Mouse (Mus musculus): ENCODE data around the gene Trap1. TPM values are rescaled to one million over a fixed set of nuclear protein-coding genes. Genes with fewer than 3 reads are reported as not detected.

Trap1 gene
- polyA plus RNA-seq, 1 experiment: not detected

- 1% methylated on average over 57 of the region's 58 CpGs for WGBS
- TF ChIP-seq CTCF (IDR thresholded peaks at IDR 0.05; ENCODE audit: insufficient read depth, low read depth, low read length): 0 out of 2 replicates have a peak, but pooled peaks have one; percentile 16
- peak; percentile 94 for TF ChIP-seq POLR2A (IDR thresholded peaks at IDR 0.05; ENCODE audit: insufficient read depth, low read depth, low read length)
- Histone ChIP-seq H3K4me1 (ENCODE audit: control insufficient read depth, insufficient read depth, low read length) (peaks cover 4% of the 10 kb centered on the region; the same call in 1 of the 2 replicates), H3K4me3 (ENCODE audit: insufficient read depth, low read depth, low read length) (peak within 1 kb of the TSS; percentile 72), H3K27ac (ENCODE audit: insufficient read depth, low read depth, low read length) (peak within 1 kb of the TSS; percentile 59)
Observed at GRCm38 (mm10) chr16:4003489-4004398, 73.9 kb downstream of the Trap1 start, which contains the start of gene Slx4. Gene Slx4, minus strand, starts transcription at chr16:4003770.

Other genes with a start within 250 kb of the Trap1 start
- gene Olfr15, start 246.9 kb downstream of the Trap1 start, polyA plus RNA-seq (2012; ENCODE audit: insufficient read depth, insufficient read length, low replicate concordance, missing spikeins): not detected in 2 replicates
- gene Zfp174, start 230.6 kb downstream of the Trap1 start, polyA plus RNA-seq (2012; ENCODE audit: insufficient read depth, insufficient read length, low replicate concordance, missing spikeins): not detected in 2 replicates
- not detected in 2 replicates for gene Naa60, start 205.5 kb downstream of the Trap1 start, polyA plus RNA-seq (2012; ENCODE audit: insufficient read depth, insufficient read length, low replicate concordance, missing spikeins)
- not detected in 2 replicates for gene Zfp597, start 193.3 kb downstream of the Trap1 start, polyA plus RNA-seq (2012; ENCODE audit: insufficient read depth, insufficient read length, low replicate concordance, missing spikeins)
- gene Gm20695, start 193.2 kb downstream of the Trap1 start, polyA plus RNA-seq (2012; ENCODE audit: insufficient read depth, insufficient read length, low replicate concordance, missing spikeins): not detected in 2 replicates
- gene 1700037C18Rik, start 169.1 kb downstream of the Trap1 start, polyA plus RNA-seq (2012; ENCODE audit: insufficient read depth, insufficient read length, low replicate concordance, missing spikeins): not detected in 2 replicates
- gene Cluap1, start 169.0 kb downstream of the Trap1 start, polyA plus RNA-seq (2012; ENCODE audit: insufficient read depth, insufficient read length, low replicate concordance, missing spikeins): not detected in 2 replicates
- gene Nlrc3, start 101.2 kb downstream of the Trap1 start, polyA plus RNA-seq (2012; ENCODE audit: insufficient read depth, insufficient read length, low replicate concordance, missing spikeins): not detected in 2 replicates
- 162 TPM in 1 of 2 replicates, not detected in the other for gene Slx4, start 74.1 kb downstream of the Trap1 start, polyA plus RNA-seq (2012; ENCODE audit: insufficient read depth, insufficient read length, low replicate concordance, missing spikeins)
- not detected in 2 replicates for gene Dnase1, start 40.9 kb downstream of the Trap1 start, polyA plus RNA-seq (2012; ENCODE audit: insufficient read depth, insufficient read length, low replicate concordance, missing spikeins)
- gene Crebbp, start 136.2 kb upstream of the Trap1 start, polyA plus RNA-seq (2012; ENCODE audit: insufficient read depth, insufficient read length, low replicate concordance, missing spikeins): 56.2 and 91.1 TPM in 2 replicates